Mouse (Mus musculus): ENCODE measurements at regions not wholly inside any gene's neighbourhood (a gene's known extent, or its start where the extent isn't known, plus 50 kb on each side); places are given as distances from the start of the nearest gene placed in this dataset.

- TF ChIP-seq CTCF (IDR thresholded peaks at IDR 0.05; ENCODE audit: low read depth, low read length), result no peak
- TF ChIP-seq GATA1 (IDR thresholded peaks at IDR 0.05; ENCODE audit: borderline replicate concordance, low read length), result no peak
- no peak for TF ChIP-seq TAL1 (conservative IDR thresholded peaks at IDR 0.05; ENCODE audit: low read depth, low read length)
These were observed 327.4 kb downstream of the Lmx1a start for GRCm38 (mm10) chr1:168016375-168016890.
